Mouse (Mus musculus) layer of hippocampus, adult 9-11 months (tissue): Measurements from ENCODE around the gene Vdac2.

ENCODE experiments used
- DNase-seq: peaks from one replicate; pipeline ENCODE4 v3.0.0; 2022

Vdac2 gene

DNA sequence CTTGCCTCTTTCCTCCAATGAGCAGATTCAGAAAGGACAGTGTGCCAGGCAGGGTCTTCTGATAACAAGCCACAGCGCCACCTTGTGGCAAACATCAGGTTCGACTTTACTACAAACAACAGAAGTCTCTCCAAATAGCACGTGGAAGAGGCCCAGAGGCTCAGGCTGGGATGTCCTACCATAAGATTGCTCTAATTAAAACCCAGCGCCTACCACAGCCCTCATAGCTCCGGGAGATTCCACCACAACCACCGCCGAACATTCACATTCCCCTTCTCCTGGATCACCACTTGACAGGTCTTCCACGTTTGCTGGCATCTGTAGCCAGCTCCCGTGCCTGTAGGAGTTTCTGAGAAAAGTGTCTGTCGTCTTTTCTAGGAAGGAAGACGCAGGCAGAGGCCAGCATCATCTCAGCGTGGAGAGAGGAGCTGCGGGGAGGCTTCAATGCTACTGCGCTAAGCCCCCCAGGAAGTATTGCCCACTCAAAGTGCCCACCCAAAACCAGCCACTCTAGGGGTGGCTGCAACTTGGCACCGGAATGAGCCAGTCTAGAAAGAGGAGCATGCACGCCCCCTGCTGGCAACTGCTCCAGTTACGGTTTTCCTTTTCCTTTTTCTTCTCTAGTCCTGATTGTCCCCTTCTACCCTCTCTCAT lies 28.5 kb downstream of the Vdac2 start:
- peak; percentile 80 for DNase-seq

DNA sequence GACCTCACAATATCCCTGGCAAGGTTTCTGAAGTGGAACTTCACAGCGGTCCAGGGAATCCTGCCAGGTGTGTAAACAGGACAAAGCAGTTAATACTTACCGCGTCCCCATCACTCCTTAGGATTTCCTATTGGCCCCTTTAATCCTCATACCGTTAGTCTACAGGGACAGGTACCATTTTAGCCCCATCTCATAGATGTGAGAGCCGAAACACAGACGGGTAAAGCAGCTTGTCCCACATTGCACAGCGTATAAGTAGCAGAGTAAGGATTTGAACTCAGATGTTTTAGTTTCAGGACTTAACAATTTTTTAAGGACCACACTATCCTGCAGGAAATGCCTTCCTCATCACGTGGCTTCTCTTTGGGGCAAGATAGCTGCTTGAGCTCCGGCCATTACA lies 29.2 kb downstream of the Vdac2 start:
- DNase-seq = no peak

DNA sequence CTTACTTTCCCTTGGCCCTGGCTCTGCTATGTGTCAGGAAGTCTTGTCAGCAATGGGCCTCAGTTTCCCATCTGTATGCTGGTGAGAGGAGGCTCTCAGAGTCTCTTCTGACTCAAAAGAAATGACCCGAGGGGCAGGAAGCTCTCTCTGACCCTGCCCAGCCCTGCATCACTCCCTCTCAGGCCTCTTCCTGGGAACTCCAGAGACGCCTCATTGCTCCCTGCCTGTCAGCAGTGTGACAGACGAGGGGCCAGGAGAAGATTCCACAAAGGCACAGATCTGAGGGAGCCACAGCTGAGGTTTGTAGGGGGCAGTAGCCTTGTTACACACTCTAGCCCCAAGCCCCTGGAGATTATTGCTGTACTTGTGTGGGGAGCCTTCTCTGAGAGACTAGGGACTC lies 30.9 kb downstream of the Vdac2 start:
- DNase-seq = no peak

DNA sequence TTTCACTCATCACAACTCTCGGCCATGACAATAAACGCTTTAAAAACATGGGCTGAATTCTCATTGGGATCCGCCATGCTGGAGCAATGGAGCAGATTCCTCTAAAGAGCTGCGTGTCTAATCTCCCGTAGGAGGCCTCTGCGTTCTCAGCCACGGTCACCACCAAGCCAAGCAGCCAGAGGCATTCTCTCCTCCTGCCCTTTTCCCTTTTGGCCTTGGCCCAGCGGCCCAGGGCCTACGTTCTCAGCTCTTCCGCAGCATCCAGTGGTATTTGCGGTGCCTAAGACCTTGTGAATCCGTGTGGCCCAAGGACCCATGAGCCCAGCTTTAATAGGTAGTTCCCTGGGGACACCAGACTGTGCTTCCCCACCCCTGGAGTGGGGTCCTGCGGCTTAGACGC lies 31.8 kb downstream of the Vdac2 start:
- DNase-seq = no peak

DNA sequence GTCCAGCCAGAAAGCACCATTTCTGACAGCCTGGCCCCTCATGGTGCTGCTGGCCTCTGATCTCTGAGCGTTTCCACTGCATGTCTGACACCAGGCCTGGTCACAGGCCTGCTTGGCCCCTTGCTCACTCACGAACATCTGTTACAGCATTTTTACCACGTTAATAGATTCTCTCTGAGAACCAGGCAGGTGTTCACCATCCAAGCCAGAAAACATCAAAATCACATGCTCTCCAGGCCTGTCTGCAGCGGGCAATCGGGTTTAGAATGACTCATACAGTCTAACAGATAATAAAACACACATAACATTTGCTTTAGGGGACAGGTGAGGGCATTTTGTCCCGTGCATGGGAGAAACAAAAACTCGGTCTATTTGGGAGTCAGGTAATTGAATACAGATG lies 41.3 kb downstream of the Vdac2 start:
- DNase-seq = no peak

DNA sequence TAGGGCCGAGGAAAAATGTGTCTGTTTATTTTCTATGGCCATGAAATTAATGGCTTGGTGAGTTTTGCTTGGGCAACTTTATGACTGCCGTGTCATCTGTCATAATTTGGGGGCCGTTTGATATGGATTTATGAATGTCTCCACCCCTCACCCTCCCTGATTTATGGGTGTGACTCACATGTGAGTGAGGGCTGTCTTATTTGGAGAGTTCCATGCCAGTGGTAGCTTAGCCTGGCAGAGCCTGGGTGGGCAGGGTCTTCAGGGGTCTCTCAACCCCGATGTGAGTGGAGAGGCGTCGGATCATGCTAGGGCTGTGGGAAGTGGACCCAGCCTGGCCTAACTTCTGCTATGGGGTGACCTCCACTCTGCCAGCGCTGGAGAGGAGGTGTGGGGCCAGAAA lies 41.8 kb downstream of the Vdac2 start:
- no peak for DNase-seq

DNA sequence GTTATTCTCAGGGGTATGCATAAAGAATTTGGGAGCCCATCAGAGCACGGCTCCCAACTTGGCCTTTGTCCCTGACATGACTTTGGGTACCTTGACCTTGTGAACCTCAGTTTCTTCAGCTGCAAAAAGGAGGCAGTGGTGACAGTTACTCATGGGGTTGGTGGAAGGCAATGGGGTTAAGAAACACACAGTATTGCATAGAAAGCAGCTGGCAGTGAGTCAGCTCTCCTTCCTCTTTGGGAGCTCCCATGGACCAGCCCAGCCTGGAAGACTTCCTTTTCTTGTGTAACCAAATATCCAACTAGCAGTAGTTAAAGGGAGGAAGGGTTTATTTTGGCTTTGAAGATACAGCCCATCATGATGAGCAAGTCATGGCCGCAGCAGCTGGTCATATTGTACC lies 65.4 kb downstream of the Vdac2 start:
- DNase-seq = no peak

DNA sequence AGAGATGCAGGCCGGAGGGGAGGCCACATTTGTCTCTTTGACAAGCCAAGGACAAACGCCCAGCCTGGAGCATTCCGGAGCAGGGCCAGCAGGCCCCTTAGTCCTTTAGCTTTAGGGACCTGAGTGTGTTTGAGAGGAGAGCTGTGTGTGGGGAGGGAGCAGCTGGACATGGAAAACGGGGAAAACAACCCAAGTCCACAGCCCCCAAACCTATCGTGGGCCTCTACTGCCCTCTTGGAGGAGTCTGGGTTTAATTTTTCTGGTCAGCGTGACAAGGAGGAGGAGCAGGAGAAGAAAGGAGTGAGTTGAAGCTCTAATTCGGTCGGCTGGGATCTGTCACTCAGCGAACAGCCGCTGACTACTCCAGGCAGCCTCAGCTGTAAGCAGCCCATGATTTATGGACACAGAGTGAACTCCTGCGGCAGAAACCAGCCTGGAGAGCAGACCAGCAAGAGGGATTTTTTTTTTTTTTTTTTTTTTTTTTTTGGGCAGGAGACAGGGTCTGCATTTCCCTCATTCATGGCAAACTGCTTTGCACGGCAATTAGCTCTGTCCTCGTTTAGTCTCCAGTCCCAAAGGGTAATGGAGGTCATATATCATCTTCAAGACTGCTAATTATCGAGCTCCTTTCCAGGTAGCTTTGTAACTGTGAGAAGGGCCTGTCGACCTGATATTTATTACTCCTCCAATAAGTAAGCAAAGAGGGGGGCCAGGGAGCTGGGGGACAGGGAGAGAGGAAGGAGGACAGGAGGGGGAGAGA lies 66.7 kb downstream of the Vdac2 start:
- DNase-seq = no peak

DNA sequence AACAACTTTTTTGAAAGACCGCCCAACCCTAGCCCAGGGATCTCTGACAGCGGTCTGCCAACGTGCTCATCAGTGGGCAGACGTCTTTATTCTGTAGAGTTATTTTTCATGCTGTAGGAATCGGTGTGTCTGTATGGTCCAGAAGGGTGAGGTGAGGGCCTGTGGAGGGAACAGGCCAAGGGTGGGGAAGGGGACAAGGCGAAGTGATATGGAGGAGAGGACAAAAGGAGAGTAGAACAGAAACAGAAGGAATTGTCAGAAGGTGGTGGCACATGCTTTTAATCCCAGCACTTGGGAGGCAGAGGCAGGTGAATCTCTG lies 67.3 kb downstream of the Vdac2 start:
- DNase-seq = no peak
